Mouse (Mus musculus): ENCODE measurements around the gene Tubgcp3.

DNA sequence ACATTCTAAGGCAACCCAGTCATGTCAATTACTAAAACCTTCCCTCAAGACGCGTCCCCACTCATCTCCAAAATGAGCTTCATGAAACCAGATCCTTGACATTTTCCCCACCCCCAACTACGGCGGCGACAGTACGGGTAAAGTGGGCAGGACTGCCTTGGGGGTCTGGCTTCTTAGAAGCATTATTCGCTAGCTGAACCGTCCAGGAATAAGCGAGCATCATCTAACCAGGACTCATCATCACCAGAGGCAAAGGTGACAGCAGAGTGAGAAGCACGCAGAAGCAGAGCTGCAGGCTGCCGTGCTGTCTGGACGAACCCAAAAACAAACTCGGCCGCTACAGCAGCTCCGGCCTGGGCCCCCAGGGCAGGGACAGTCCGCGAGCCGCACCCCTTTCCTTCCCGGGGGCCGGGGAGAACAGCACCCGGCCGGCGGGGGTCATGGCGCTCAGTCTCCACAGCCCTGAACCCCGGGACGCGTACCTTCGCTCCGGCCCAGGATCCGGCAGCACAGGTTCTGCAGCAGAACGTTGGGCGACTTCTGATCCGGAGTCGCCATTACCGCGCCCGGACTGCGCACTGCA is 484 bp downstream of the Tubgcp3 start:
- no peak for TF ChIP-seq POLR2A (IDR thresholded peaks at IDR 0.05; ENCODE audit: borderline replicate concordance, extremely low read depth, low read depth, low read length)
- TF ChIP-seq CTCF (IDR thresholded peaks at IDR 0.05; ENCODE audit: insufficient read depth, low read length) = no peak
